Mouse (Mus musculus) embryonic facial prominence, embryonic 13.5 days (tissue): Measurements from ENCODE around the gene Ppy. TPM values are rescaled to one million over a fixed set of nuclear protein-coding genes. Genes with fewer than 3 reads are reported as not detected.

Experiments used
- ATAC-seq: fragments of 200-750 bp; cut with Nextera tagmentation; 2 replicates; pipeline ENCODE4 v1.8.0; 2017; ENCODE audit warnings: low read depth; ENCODE audit not compliant: insufficient number of reproducible peaks, insufficient read depth, low FRiP score, low TSS enrichment
- H3K27ac ChIP-seq: fragments of 300-500 bp; sonication (generic); 2 replicates; pipeline ENCODE4 v1.5.1; 2015; ENCODE audit warnings: moderate library complexity, mild to moderate bottlenecking, inconsistent platforms
- H3K27me3 ChIP-seq: fragments of 300-500 bp; sonication (generic); 2 replicates; pipeline ENCODE4 v1.6.1; 2015; ENCODE audit warnings: mild to moderate bottlenecking, inconsistent platforms
- H3K36me3 ChIP-seq: fragments of 300-500 bp; sonication (generic); 2 replicates; pipeline ENCODE4 v1.6.1; 2015; ENCODE audit warnings: mild to moderate bottlenecking, inconsistent platforms
- H3K4me1 ChIP-seq: fragments of 300-500 bp; sonication (generic); 2 replicates; pipeline ENCODE4 v1.6.1; 2015; ENCODE audit warnings: inconsistent platforms
- H3K4me2 ChIP-seq: fragments of 300-500 bp; sonication (generic); 2 replicates; pipeline ENCODE4 v1.6.1; 2015; ENCODE audit warnings: moderate library complexity, mild to moderate bottlenecking, inconsistent platforms
- H3K4me3 ChIP-seq: fragments of 300-500 bp; sonication (generic); 2 replicates; pipeline ENCODE4 v1.5.1; 2015; ENCODE audit warnings: mild to moderate bottlenecking, inconsistent platforms
- H3K9ac ChIP-seq: fragments of 300-500 bp; sonication (generic); 2 replicates; pipeline ENCODE4 v1.6.1; 2015; ENCODE audit warnings: mild to moderate bottlenecking, inconsistent platforms
- H3K9me3 ChIP-seq: fragments of 300-500 bp; sonication (generic); 2 replicates; pipeline ENCODE4 v1.6.1; 2016; ENCODE audit warnings: inconsistent platforms
- WGBS: fragments of 180-500 bp; shearing (Covaris S2); methylation state at CpG from one replicate; pipeline ENCODE4 v1.1.7; 2015; ENCODE audit warnings: mixed read lengths; 5-methylcytosine and 5-hydroxymethylcytosine counted together
- polyA plus RNA-seq: library from polyadenylated mRNA; unstranded; fragments of >200 nt; fragmentation: Nextera tagmentation; extraction: Ambion mirVana; gene quantifications from 2 replicates; pipeline ENCODE4 v1.2.1, GENCODE M21; 2015

Ppy gene
- polyA plus RNA-seq, 1 experiment from 2014 or later, result not detected

DNA sequence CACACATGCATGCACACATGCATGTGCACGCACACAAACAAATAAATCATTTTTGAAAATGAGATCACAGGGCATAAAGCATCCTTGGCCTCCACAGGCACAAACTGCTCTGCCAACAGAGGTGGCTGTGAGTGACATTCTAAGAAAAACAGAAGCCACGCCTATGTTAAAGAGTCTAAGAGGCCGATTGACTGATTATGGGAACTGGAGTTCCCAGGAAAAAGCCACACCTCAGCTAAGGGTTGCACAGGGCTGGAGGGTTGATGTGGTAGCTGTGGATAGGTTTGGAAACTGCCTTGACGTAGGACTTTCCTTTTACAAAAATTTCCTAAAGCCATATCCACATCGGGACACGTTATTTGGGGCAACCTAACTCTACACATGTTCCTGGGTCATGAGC lies 16.3 kb upstream of the Ppy start:
- Histone ChIP-seq H3K36me3 (no peaks in the 10 kb centered on the region), H3K27me3 (no peaks in the 10 kb centered on the region), H3K9me3 (no peaks in the 10 kb centered on the region), H3K4me1 (no peaks in the 10 kb centered on the region), H3K4me2 (no peak overlapping the region), H3K27ac (no peak overlapping the region), H3K9ac (no peak overlapping the region), H3K4me3 (no peak overlapping the region)
- WGBS, result 76% methylated on average over 6 of the region's 6 CpGs
- ATAC-seq, result no peak

DNA sequence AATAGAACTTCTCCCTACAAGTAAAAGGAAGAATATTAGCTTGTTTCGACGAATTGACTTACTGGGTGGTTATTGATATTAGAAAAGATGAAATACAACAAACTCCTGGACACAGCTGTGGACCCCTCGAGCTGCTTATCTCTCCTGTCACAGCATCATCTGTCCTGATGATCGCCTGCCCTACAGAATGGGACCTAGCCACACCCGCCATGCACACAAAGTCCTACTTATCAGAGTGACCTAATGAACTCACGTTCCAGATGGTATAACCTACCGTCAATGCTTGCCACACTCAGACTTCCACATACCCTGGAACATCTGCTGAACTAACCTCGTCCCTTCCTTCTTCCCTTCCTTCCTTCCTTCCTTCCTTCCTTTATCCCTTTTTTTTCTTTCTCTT lies 15.1 kb upstream of the Ppy start:
- H3K4me2 ChIP-seq, result no peak overlapping the region
- no peaks in the 10 kb centered on the region for H3K4me1 ChIP-seq
- H3K27me3 ChIP-seq, result no peaks in the 10 kb centered on the region
- H3K9ac ChIP-seq, result no peak overlapping the region
- H3K9me3 ChIP-seq, result no peaks in the 10 kb centered on the region
- H3K4me3 ChIP-seq, result no peak overlapping the region
- ATAC-seq, result no peak
- no peak overlapping the region for H3K27ac ChIP-seq
- no peaks in the 10 kb centered on the region for H3K36me3 ChIP-seq
- 76% methylated on average over 8 of the region's 8 CpGs for WGBS

DNA sequence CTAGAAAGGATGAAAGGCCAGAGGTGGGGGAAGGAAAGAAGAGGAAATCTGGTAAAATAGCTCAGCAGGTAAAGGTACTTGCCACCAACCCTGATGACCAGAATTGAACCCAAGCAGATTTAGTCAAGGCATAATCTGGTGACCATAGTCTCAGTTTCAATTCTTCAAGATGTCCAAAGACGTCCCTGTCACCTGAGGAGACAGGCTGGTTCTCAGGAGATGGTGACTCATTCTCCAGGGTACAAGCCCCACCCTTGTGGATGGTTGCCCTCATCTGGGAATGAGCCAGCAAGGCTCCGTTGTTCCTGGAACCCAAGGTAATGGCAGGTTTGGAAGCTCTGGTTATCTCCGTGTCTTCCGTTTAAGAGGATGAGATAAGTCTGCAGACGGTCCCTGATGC lies 10.5 kb upstream of the Ppy start:
- Histone ChIP-seq H3K27ac (no peak overlapping the region), H3K9me3 (no peaks in the 10 kb centered on the region), H3K4me1 (peaks cover 14% of the 10 kb centered on the region), H3K4me2 (no peak overlapping the region), H3K27me3 (peaks cover 37% of the 10 kb centered on the region), H3K4me3 (no peak overlapping the region), H3K36me3 (no peaks in the 10 kb centered on the region), H3K9ac (no peak overlapping the region)
- 78% methylated on average over 5 of the region's 5 CpGs for WGBS
- no peak for ATAC-seq

DNA sequence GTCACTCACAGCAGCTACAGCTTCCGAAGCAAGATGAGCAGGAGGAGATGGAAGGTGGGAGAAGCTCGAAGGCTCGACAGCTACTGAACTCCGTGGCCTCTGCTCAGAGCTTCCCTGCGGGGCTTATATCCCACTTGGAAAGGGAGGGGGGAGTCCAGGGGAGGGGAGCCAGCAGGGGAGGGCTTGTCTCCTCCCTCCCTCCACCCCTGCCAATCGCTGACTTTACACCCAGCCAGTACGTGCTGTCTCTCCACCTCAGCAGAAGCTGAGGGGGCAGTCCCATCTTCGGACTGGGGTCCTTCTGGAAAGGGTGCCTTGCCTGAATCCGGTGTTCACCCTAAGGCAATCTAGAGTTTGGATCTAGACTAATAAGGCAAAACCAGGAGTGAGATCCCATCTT lies 6.6 kb upstream of the Ppy start, which contains the start of gene Pyy:
TSS of gene Pyy (minus strand) at position 101 of the 400 bp plus-strand sequence.
- Histone ChIP-seq H3K27me3 (peaks cover 72% of the 10 kb centered on the region), H3K4me2 (peak within 1 kb of the TSS; percentile 41), H3K27ac (no peak within 1 kb of the TSS), H3K4me3 (peak within 1 kb of the TSS; percentile 22), H3K9me3 (no peaks in the 10 kb centered on the region), H3K9ac (peak within 1 kb of the TSS; percentile 36; the same call in 1 of the 2 replicates), H3K36me3 (no peaks in the 10 kb centered on the region), H3K4me1 (peaks cover 14% of the 10 kb centered on the region)
- no peak for ATAC-seq
- 8% methylated on average over 9 of the region's 9 CpGs for WGBS

DNA sequence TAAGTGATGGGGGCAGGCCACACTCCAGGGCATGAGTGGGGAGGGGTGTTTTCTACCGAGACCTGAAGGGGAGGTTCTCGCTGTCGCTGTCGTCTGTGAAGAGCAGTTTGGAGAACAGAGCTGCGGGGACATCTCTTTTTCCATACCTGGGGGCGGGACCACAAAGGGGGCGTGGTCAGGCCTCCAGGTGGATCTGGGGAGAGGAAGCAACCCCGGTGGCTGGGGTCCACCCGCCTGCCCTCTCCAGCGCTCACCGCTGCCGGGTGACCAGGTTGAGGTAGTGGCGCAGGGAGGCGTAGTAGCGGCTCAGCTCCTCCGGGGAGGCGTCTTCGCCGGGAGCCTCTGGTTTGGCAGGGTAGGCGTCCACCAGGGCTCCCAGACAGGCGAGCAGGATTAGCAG lies 5.8 kb upstream of the Ppy start:
- Histone ChIP-seq H3K36me3 (no peaks in the 10 kb centered on the region), H3K4me1 (peaks cover 20% of the 10 kb centered on the region), H3K4me2 (peak overlapping the region; percentile 41), H3K4me3 (peak overlapping the region; percentile 22), H3K9me3 (no peaks in the 10 kb centered on the region), H3K27me3 (peaks cover 76% of the 10 kb centered on the region), H3K9ac (peak overlapping the region; percentile 36; the same call in 1 of the 2 replicates), H3K27ac (no peak overlapping the region)
- WGBS, result 1% methylated on average over 21 of the region's 21 CpGs
- ATAC-seq, result no peak

DNA sequence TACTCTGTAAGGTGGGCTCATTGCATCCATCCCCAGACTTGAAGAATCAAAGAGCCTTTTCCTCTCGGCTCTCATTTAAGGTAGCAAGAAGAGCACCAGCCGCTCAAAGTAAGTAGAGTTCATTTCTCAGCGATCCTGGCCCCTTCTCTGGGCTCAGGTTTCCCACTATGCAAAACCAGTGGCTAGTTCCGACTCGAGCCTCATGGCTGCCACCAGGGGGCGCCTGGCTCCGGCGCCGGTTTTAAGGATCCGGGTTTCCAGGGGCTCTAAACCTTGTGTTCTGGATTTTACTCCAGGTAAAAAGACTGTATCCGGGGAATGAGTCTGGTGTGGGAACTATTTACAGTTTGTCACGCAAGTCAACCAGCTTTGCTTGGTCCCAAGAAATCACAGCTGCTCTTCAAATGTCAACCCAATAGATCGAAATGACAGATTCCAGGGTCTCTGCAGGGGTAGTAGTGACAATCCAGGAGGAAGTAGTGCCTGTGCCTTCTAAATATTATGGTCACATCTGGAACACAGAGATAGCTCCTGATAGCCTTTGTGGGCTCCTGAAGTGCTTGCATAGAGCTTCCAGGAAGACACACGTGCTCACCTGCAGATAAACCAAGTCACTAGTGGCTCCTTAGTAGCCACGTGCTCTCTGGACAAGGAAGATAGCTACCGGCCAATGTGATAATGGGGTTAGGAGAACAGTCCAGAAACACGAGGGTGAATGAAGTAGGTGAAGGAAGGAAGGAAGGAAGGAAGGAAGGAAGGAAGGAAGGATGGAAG lies 1.6 kb upstream of the Ppy start:
- WGBS, result 19% methylated on average over 17 of the region's 17 CpGs
- Histone ChIP-seq H3K27me3 (peaks cover 79% of the 10 kb centered on the region), H3K4me1 (peaks cover 17% of the 10 kb centered on the region), H3K27ac (no peak overlapping the region), H3K9me3 (no peaks in the 10 kb centered on the region), H3K9ac (0 out of 2 replicates have a peak overlapping the region, but pooled peaks have one; percentile 27), H3K36me3 (no peaks in the 10 kb centered on the region), H3K4me3 (no peak overlapping the region; the same call in 1 of the 2 replicates), H3K4me2 (peak overlapping the region; percentile 28)
- no peak for ATAC-seq

DNA sequence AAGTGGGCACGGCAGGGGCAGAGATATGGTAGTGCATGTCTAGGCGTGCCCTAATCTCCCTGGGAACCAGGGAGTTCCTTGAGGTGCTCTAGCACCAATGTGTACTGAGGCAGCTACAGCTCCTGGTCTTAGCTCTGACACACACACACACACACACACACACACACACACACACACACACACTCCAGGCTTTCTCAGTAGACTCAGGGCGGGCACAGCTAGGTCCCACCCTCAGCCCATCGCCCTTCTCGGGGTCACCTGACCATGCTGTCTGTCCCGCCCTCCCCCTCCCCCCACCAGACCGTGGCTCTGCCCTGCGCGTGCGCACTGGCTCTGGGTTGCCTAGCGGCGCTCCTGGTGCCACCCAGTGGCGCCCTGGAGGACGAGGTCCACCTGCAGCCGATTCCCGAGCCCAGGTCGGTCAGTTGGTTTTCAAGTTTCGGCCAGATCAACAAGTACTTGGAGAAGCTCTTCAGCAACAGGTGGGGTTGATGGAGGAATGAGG lies 4.2 kb downstream of the Ppy start:
- peak overlapping the region; percentile 61 for H3K4me2 ChIP-seq
- WGBS, result 6% methylated on average over 18 of the region's 18 CpGs
- peak overlapping the region; percentile 35 for H3K4me3 ChIP-seq
- ATAC-seq, result peak; percentile 84
- H3K4me1 ChIP-seq, result peaks cover 16% of the 10 kb centered on the region
- peak overlapping the region; percentile 61 for H3K9ac ChIP-seq
- H3K27ac ChIP-seq, result peak overlapping the region; percentile 39
- H3K27me3 ChIP-seq, result peaks cover 29% of the 10 kb centered on the region
- no peaks in the 10 kb centered on the region for H3K9me3 ChIP-seq
- H3K36me3 ChIP-seq, result no peaks in the 10 kb centered on the region

DNA sequence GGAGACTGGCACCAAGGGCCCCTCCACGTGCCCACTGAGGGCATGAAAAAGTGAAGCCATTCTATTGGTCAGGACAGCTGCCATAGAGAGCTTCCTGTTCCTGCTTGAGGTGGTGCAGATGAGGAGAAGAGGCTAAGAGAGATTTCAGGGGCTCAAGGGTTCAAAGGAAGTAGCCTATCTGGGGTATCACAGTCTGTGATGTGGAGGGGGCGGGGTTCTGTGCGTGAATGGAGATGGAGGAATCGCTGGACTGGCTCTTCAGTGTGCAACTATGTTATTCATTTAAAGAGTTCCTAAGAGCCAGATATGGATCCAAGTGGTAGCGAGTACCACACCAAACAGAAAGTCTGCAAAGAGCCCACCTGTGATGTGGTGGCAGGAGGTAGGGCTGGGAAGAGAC lies 4.7 kb downstream of the Ppy start:
- Histone ChIP-seq H3K27ac (0 out of 2 replicates have a peak overlapping the region, but pooled peaks have one; percentile 39), H3K4me3 (peak overlapping the region; percentile 35), H3K27me3 (peaks cover 24% of the 10 kb centered on the region), H3K9ac (peak overlapping the region; percentile 61; the same call in 1 of the 2 replicates), H3K36me3 (no peaks in the 10 kb centered on the region), H3K9me3 (no peaks in the 10 kb centered on the region), H3K4me1 (peaks cover 16% of the 10 kb centered on the region), H3K4me2 (peak overlapping the region; percentile 61)
- no peak for ATAC-seq
- 67% methylated on average over 5 of the region's 5 CpGs for WGBS

DNA sequence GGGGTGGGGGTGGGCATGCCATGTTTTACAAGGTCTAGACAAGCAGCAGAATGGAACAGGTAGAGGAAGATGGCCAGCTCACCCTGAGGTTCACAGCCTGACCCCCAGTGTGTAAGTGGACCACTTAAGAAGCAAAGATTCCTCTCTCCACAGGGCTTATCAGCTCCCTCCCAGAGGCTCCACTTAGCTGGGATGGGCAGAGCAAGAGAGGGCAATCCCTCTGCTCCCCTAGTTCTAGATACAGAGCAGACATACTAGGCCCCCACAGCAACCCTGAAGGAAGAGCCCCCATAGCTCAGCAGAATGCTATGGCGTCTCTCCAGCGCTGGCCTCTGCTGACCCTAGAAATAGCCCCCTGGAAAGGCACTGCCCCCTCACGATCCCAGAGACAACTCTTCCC lies 5.4 kb downstream of the Ppy start:
- no peak overlapping the region for H3K9ac ChIP-seq
- H3K4me2 ChIP-seq, result no peak overlapping the region
- peaks cover 17% of the 10 kb centered on the region for H3K27me3 ChIP-seq
- H3K27ac ChIP-seq, result no peak overlapping the region
- H3K36me3 ChIP-seq, result no peaks in the 10 kb centered on the region
- no peak for ATAC-seq
- H3K9me3 ChIP-seq, result no peaks in the 10 kb centered on the region
- no peak overlapping the region for H3K4me3 ChIP-seq
- 85% methylated on average over 3 of the region's 3 CpGs for WGBS
- peaks cover 16% of the 10 kb centered on the region for H3K4me1 ChIP-seq

DNA sequence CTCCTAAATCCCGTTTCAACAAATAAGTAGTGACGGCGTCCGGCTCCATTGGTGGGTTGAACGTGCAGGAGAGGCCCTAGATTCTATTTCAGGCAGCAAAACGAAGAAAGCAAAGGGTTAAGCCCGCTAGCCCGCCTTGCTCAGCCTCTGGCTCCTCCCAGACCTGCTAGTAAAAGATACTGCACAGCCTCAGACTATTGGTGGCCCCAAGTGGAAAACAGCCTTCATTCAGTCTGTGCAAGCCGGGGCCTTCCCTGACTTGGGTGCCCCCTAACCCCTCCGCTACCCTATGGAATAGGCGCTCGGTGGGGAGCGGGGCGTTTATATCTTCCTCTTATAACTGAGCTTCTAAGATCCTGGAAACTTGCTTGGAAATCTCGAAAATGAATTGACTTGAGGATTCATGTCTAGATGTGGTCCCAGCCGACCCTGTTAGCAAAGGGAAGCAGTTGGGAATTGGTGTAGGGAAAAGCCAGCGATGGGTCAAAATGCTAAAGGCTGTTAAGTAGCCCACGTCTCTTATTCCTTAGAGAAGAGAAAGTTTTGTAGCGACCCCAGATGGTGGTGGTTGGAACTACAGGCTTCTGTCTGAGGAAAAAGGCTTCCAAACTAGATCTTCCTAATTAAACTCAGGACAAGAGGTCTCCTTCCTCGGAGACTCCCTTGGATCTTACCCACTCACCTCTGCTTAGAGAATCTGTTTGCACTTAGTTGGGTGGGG lies 11.9 kb downstream of the Ppy start:
- under 1% methylated on average over 20 of the region's 20 CpGs for WGBS
- Histone ChIP-seq H3K4me2 (peak overlapping the region; percentile 90), H3K9me3 (no peaks in the 10 kb centered on the region), H3K27ac (peak overlapping the region; percentile 93), H3K36me3 (no peaks in the 10 kb centered on the region), H3K4me3 (peak overlapping the region; percentile 69), H3K27me3 (no peaks in the 10 kb centered on the region), H3K4me1 (peaks cover 22% of the 10 kb centered on the region), H3K9ac (peak overlapping the region; percentile 71)
- no peak for ATAC-seq

DNA sequence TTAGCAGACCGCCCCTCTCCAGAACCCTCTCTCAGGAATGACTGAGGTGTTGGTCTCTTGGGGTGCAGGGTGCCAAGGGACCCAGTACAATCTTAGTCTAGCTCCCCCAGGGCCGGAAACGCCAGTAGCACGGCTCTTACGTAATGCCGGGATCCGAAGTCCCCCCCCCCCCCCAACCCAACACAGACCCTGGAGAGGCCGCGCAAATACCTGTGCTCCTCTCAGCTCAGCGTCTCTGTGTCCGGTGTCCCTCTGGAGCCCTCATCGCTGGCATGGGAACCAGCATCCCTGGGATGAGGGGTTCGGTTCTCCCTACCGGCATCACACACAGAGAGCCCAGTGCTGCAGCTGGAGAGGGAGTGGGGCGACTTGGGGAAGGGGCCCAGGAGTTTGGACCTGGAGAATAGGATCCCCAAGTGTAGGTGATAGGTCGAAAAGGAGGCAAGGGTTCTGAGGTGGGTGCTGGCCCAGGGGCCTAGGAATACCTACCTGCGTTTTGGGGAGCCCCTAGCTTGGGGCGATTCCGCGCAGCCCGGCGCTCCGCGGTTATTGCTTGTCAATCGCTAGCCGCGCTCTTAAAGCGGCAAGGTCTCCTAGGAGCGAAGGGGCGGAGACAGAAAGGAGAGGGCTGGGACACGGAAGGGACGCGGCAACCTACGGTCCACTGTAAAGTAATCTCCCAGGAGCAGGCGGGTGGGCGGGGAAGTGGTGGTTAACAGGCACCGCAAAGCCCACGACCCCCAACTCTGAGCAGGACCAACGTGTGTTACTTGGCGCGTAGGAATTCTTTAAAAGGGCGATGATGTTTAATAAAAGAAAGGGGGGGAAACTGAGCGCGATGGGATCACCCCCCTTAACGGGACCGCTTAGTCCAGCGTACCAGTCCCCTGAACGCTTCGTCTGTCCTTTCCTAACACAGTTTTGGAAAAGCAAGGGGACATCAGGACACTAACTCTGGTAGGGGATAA lies 12.9 kb downstream of the Ppy start, which contains the start of gene Mpp2:
TSS of gene Mpp2 (minus strand) at position 585 of the 968 bp plus-strand sequence.
- no peaks in the 10 kb centered on the region for H3K9me3 ChIP-seq
- peak within 1 kb of the TSS; percentile 69 for H3K4me3 ChIP-seq
- H3K36me3 ChIP-seq, result 0 out of 2 replicates have a peak, but pooled peaks cover 3% of the 10 kb centered on the region
- peaks cover 22% of the 10 kb centered on the region for H3K4me1 ChIP-seq
- peak within 1 kb of the TSS; percentile 71 for H3K9ac ChIP-seq
- ATAC-seq, result peak; percentile 39
- under 1% methylated on average over 49 of the region's 49 CpGs for WGBS
- peak within 1 kb of the TSS; percentile 93 for H3K27ac ChIP-seq
- H3K4me2 ChIP-seq, result peak within 1 kb of the TSS; percentile 90
- no peaks in the 10 kb centered on the region for H3K27me3 ChIP-seq
